Mouse (Mus musculus): ENCODE measurements at regions not wholly inside any gene's neighbourhood (a gene's known extent, or its start where the extent isn't known, plus 50 kb on each side); places are given as distances from the start of the nearest gene placed in this dataset.

- dilution Hi-C loops (cut with MboI; ENCODE audit: extremely low pct_ligation_motif_present, extremely low pct_unique_long_range_greater_than_20kb, low sequenced_read_pairs) = no loop called here
- Histone ChIP-seq H3K9ac (ENCODE audit: insufficient read depth, low read depth) (no peak overlapping the region), H3K27ac (ENCODE audit: insufficient read depth, low read depth) (no peak overlapping the region), H3K4me2 (ENCODE audit: insufficient read depth, low read depth, poor library complexity, severe bottlenecking) (no peak overlapping the region), H3K4me1 (ENCODE audit: control insufficient read depth in 1 of 2, insufficient read depth in 2 of 2) (peaks cover 0 to 17% of the 10 kb centered on the region in 2 experiments; a peak in 2 of 4 replicates), H3K27me3 (replicated peaks) (no peaks in the 10 kb centered on the region), H3K79me2 (replicated peaks; ENCODE audit: control insufficient read depth, extremely low read depth, insufficient read depth, poor library complexity, severe bottlenecking) (no peaks in the 10 kb centered on the region), H3K36me3 (replicated peaks in 1 of 2; ENCODE audit: control insufficient read depth in 1 of 2, insufficient read depth in 1 of 2, low read length in 1 of 2) (no peaks in the 10 kb centered on the region), H3K4me3 (replicated peaks in 1 of 3; ENCODE audit: low read depth in 2 of 3, low read length in 2 of 3, poor library complexity in 1 of 3) (no peak overlapping the region), H3K9me3 (replicated peaks; ENCODE audit: low read length) (peaks cover 2% of the 10 kb centered on the region)
- no peak for DNase-seq (ENCODE audit: extremely low read depth)
- in situ Hi-C loops (cut with MboI; ENCODE audit: low pct_ligation_motif_present, low pct_unique_long_range_greater_than_20kb, low sequenced_read_pairs) = no loop called here
- no peak for TF ChIP-seq ELF1 (IDR thresholded peaks at IDR 0.05; ENCODE audit: low read depth, low read length)
- TF ChIP-seq TBP (conservative IDR thresholded peaks at IDR 0.05; ENCODE audit: low read depth, low read length) = no peak
- TF ChIP-seq HCFC1 (IDR thresholded peaks at IDR 0.05; ENCODE audit: low read depth, low read length) = no peak
- no peak for TF ChIP-seq USF1 (IDR thresholded peaks at IDR 0.05; ENCODE audit: low read depth, low read length)
- TF ChIP-seq TCF12 (IDR thresholded peaks at IDR 0.05; ENCODE audit: low read depth, low read length) = no peak
- no peak for TF ChIP-seq POLR2AphosphoS2 (IDR thresholded peaks at IDR 0.05; ENCODE audit: low read depth, low read length)
- no peak for TF ChIP-seq JUN (IDR thresholded peaks at IDR 0.05; ENCODE audit: insufficient read depth, low read depth, low read length)
Measured at GRCm38 (mm10) chr4:56617661-56618360, 122.1 kb upstream of the Gm26657 start.

GRCm38 (mm10) chr4:56612325-56612724 lies 127.5 kb upstream of the Gm26657 start:
- Histone ChIP-seq H3K36me3 (replicated peaks in 1 of 2; ENCODE audit: control insufficient read depth in 1 of 2, insufficient read depth in 1 of 2, low read length in 1 of 2) (no peaks in the 10 kb centered on the region), H3K4me3 (replicated peaks in 1 of 3; ENCODE audit: low read depth in 2 of 3, low read length in 2 of 3, poor library complexity in 1 of 3) (no peak overlapping the region), H3K9me3 (replicated peaks; ENCODE audit: low read length) (peaks cover 2% of the 10 kb centered on the region), H3K27me3 (replicated peaks) (no peaks in the 10 kb centered on the region), H3K79me2 (replicated peaks; ENCODE audit: control insufficient read depth, extremely low read depth, insufficient read depth, poor library complexity, severe bottlenecking) (no peaks in the 10 kb centered on the region), H3K4me2 (ENCODE audit: insufficient read depth, low read depth, poor library complexity, severe bottlenecking) (0 out of 2 replicates have a peak overlapping the region, but pooled peaks have one; percentile 4), H3K27ac (ENCODE audit: insufficient read depth, low read depth) (no peak overlapping the region), H3K4me1 (ENCODE audit: control insufficient read depth in 1 of 2, insufficient read depth in 2 of 2) (no peaks in the 10 kb centered on the region), H3K9ac (ENCODE audit: insufficient read depth, low read depth) (no peak overlapping the region)
- in situ Hi-C loops (cut with MboI; ENCODE audit: low pct_ligation_motif_present, low pct_unique_long_range_greater_than_20kb, low sequenced_read_pairs) (no loop called here), dilution Hi-C loops (cut with MboI; ENCODE audit: extremely low pct_ligation_motif_present, extremely low pct_unique_long_range_greater_than_20kb, low sequenced_read_pairs) (no loop called here)
- no peak for DNase-seq (ENCODE audit: extremely low read depth)
- no peak for TF ChIP-seq EP300 (IDR thresholded peaks at IDR 0.05; ENCODE audit: low read length)
- no peak for TF ChIP-seq CHD1 (IDR thresholded peaks at IDR 0.05; ENCODE audit: low read depth, low read length)
- TF ChIP-seq PAX5 (IDR thresholded peaks at IDR 0.05; ENCODE audit: low read length) = no peak
- no peak for TF ChIP-seq ZNF384 (IDR thresholded peaks at IDR 0.05; ENCODE audit: low read depth, low read length)
- TF ChIP-seq JUN (IDR thresholded peaks at IDR 0.05; ENCODE audit: insufficient read depth, low read depth, low read length) = no peak
- TF ChIP-seq POLR2AphosphoS2 (IDR thresholded peaks at IDR 0.05; ENCODE audit: low read depth, low read length) = no peak
- no peak for TF ChIP-seq SIN3A (IDR thresholded peaks at IDR 0.05; ENCODE audit: low read length)
- no peak for TF ChIP-seq GABPA (IDR thresholded peaks at IDR 0.05; ENCODE audit: insufficient replicate concordance, low read depth, low read length)
- no peak for TF ChIP-seq SMC3 (IDR thresholded peaks at IDR 0.05; ENCODE audit: low read depth, low read length)
- TF ChIP-seq MEF2A (IDR thresholded peaks at IDR 0.05; ENCODE audit: borderline replicate concordance, low read depth, low read length) = no peak
- no peak for TF ChIP-seq NRF1 (IDR thresholded peaks at IDR 0.05; ENCODE audit: low read depth, low read length)
- no peak for TF ChIP-seq USF2 (conservative IDR thresholded peaks at IDR 0.05; ENCODE audit: low read depth, low read length)

Measured in CH12.LX (cell line).